Mouse (Mus musculus) E14TG2a.4 (cell line): ENCODE data around the gene Bcap29.

Experiments used
- CTCF ChIP-seq: conservative IDR thresholded peaks from 2 replicates; pipeline ENCODE4 v1.5.1; 2014; ENCODE audit warnings: low read length
- POU5F1 ChIP-seq: IDR thresholded peaks from 2 replicates; pipeline ENCODE4 v1.6.1; 2014; ENCODE audit warnings: low read length, borderline replicate concordance

- TF ChIP-seq CTCF (no peak), POU5F1 (no peak)
Measured at GRCm38 (mm10) chr12:31560712-31561111, 73.7 kb downstream of the Bcap29 start.
